Mouse (Mus musculus) limb, embryonic 10.5 days (tissue): Measurements from ENCODE around the gene Echs1. TPM values are rescaled to one million over a fixed set of nuclear protein-coding genes. Genes with fewer than 3 reads are reported as not detected.
"Not testable (repeated sequence)": the region's sequence is repeated elsewhere in the genome, so short reads cannot be mapped to it uniquely, and the experiment has no call there.

Experiments used
- DNase-seq: peaks from one replicate; pipeline ENCODE4 v3.0.0-alpha.2; 2017; ENCODE audit warnings: low spot score
- H3K27ac ChIP-seq: fragments of 300-500 bp; sonication (generic); 2 replicates; pipeline ENCODE4 v1.5.1; 2016; ENCODE audit warnings: mild to moderate bottlenecking
- H3K27me3 ChIP-seq: fragments of 300-500 bp; sonication (generic); 2 replicates; pipeline ENCODE4 v1.6.1; 2016; ENCODE audit warnings: low read depth, mild to moderate bottlenecking; ENCODE audit not compliant: poor library complexity, severe bottlenecking
- H3K36me3 ChIP-seq: fragments of 300-500 bp; sonication (generic); 2 replicates; pipeline ENCODE4 v1.6.1; 2016; ENCODE audit warnings: mild to moderate bottlenecking, moderate library complexity
- H3K4me1 ChIP-seq: fragments of 300-500 bp; sonication (generic); 2 replicates; pipeline ENCODE4 v1.6.1; 2016
- H3K4me3 ChIP-seq: fragments of 300-500 bp; sonication (generic); 2 replicates; pipeline ENCODE4 v1.5.1; 2016; ENCODE audit warnings: mild to moderate bottlenecking, moderate library complexity
- H3K9me3 ChIP-seq: fragments of 300-500 bp; sonication (generic); replicated peaks from 2 replicates; pipeline ENCODE4 v1.6.1; 2016; ENCODE audit warnings: mild to moderate bottlenecking
- whole genome bisulfite sequencing: fragments of 180-500 bp; shearing (Covaris S2); methylation state at CpG from one replicate; pipeline ENCODE4 v1.1.7; 2016; 5-methylcytosine and 5-hydroxymethylcytosine counted together
- polyA plus RNA-seq: library from polyadenylated mRNA; unstranded; fragments of >200 nt; fragmentation: Nextera tagmentation; extraction: Ambion mirVana; gene quantifications from 2 replicates; pipeline ENCODE4 v1.2.1, GENCODE M21; 2016

The Echs1 gene
- polyA plus RNA-seq, 1 experiment from 2014 or later = 174 TPM

DNA sequence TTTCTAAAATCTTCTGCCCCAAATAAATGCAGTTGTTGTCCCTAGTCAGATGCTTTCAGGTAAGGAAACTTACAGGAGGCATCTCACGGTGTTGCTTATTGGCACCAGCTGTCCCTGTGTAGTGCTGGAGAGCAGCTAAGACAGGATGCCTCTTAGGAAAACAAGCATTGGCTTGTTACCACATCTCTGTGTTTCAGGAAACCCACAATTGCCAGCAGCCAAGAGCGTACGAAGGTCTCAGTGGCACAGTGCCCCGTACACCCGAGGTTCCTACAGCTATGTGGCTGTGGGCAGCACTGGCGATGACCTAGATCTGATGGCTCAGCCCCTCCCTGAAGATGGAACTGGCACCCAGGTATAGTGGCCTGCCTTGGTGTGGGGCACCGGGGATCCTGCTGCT, 15.9 kb upstream of the Echs1 start:
- H3K4me3 ChIP-seq, H3K9me3 ChIP-seq, H3K27me3 ChIP-seq, DNase-seq, H3K4me1 ChIP-seq, H3K27ac ChIP-seq: not testable (repeated sequence)
- H3K36me3 ChIP-seq = peaks cover 46% of the 10 kb centered on the region
- WGBS = 94% methylated on average over 7 of the region's 7 CpGs

DNA sequence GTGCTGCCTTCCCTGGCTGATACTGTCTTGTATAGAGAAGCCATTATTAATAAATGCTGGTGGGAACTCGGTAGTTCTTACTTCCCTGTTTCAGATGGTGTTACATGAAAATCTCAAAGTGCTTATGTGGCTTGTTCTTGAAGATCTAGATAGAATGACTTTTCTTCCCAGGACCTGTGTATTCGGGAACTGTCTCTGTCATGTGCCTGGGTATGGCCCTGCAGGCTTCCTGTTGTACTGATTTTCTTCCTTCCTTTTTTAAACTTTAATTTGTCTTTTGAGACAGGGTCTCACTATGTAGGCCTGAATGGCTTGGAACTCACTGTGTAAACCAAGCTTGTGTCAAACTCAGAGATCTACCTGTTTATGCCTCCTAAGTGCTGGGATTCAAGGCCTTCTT, 11.6 kb upstream of the Echs1 start:
- no peaks in the 10 kb centered on the region for H3K27me3 ChIP-seq
- H3K36me3 ChIP-seq = peaks cover 31% of the 10 kb centered on the region
- no peak for DNase-seq
- H3K4me1 ChIP-seq = peaks cover 16% of the 10 kb centered on the region
- 84% methylated on average over 2 of the region's 2 CpGs for WGBS
- no peak overlapping the region for H3K4me3 ChIP-seq
- H3K27ac ChIP-seq = no peak overlapping the region
- H3K9me3 ChIP-seq = no peaks in the 10 kb centered on the region

- Histone ChIP-seq H3K36me3 (peaks cover 26% of the 10 kb centered on the region), H3K4me3 (0 out of 2 replicates have a peak overlapping the region, but pooled peaks have one; percentile 6), H3K27ac (no peak overlapping the region), H3K9me3 (no peaks in the 10 kb centered on the region), H3K4me1 (peaks cover 16% of the 10 kb centered on the region), H3K27me3 (no peaks in the 10 kb centered on the region)
- WGBS = 86% methylated on average over 3 of the region's 3 CpGs
- DNase-seq = no peak
These were observed 10.7 kb upstream of the Echs1 start for GRCm38 (mm10) chr7:140126934-140127333.

DNA sequence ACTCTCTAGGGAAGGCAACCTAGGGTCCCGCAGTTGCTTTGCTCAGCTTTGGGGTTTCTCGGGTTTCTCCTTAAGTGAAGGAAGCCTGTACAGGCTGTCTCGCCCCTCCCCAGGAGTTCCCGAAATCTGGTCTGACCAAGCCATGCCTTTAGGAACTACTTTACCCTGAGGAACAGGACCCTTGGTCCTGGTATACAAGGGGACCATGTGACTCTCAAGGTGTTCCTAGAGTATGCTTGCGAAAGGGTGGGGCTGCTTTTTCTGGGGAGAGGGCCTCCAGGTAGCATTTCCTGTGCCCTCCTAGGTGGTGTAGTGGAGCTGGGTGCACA, 9.7 kb upstream of the Echs1 start:
- Histone ChIP-seq H3K4me3 (peak overlapping the region; percentile 68), H3K36me3 (peaks cover 20% of the 10 kb centered on the region), H3K27me3 (no peaks in the 10 kb centered on the region), H3K4me1 (peaks cover 16% of the 10 kb centered on the region), H3K27ac (peak overlapping the region; percentile 90), H3K9me3 (no peaks in the 10 kb centered on the region)
- 3% methylated on average over 5 of the region's 5 CpGs for whole genome bisulfite sequencing
- no peak for DNase-seq

DNA sequence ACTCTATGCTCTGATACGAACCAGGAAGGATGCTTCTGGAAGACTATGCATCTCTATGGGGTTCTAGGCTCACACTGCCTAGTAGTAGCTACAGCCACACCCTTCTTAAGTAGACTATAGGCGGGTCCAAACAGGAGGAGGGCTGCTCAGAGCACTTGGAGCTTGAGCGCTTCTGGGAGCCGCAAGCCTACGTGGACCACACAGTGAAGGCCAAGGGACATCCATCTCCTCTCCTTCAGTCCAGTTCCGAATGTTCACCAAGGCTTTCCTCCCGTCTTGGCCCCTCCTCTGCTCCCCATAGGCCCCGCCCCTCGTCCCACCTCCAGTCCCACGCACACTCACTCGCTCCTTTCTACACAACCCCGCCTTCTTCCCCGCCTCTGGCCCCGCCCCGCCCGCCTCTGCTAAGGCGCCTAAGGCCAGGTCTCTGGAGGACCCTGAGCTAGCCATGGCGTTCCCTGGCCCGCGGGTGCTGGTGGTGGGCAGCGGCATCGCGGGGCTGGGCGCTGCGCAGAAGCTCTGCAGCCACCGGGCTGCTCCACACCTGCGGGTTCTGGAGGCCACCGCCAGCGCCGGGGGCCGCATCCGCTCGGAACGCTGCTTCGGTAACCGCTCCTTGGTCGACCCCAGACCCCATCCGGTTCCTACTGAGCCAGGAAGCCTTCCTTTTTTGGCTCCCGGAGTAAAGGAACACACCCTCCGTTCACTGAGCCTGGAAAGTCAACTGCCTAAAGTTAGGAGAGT, 9.2 kb upstream of the Echs1 start:
- 1% methylated on average over 40 of the region's 40 CpGs for WGBS
- H3K4me1 ChIP-seq = peaks cover 16% of the 10 kb centered on the region
- H3K4me3 ChIP-seq = peak overlapping the region; percentile 68
- no peaks in the 10 kb centered on the region for H3K27me3 ChIP-seq
- peak; percentile 94 for DNase-seq
- H3K9me3 ChIP-seq = no peaks in the 10 kb centered on the region
- peak overlapping the region; percentile 90 for H3K27ac ChIP-seq
- peaks cover 14% of the 10 kb centered on the region for H3K36me3 ChIP-seq

- Histone ChIP-seq H3K9me3 (no peaks in the 10 kb centered on the region), H3K36me3 (peaks cover 4% of the 10 kb centered on the region; the same call in 1 of the 2 replicates), H3K27ac (no peak overlapping the region), H3K27me3 (no peaks in the 10 kb centered on the region), H3K4me3 (no peak overlapping the region), H3K4me1 (peaks cover 16% of the 10 kb centered on the region)
- no peak for DNase-seq
- 100% methylated on average over 1 of the region's 1 CpGs for WGBS
These were observed 8.1 kb upstream of the Echs1 start for GRCm38 (mm10) chr7:140124382-140124781.

DNA sequence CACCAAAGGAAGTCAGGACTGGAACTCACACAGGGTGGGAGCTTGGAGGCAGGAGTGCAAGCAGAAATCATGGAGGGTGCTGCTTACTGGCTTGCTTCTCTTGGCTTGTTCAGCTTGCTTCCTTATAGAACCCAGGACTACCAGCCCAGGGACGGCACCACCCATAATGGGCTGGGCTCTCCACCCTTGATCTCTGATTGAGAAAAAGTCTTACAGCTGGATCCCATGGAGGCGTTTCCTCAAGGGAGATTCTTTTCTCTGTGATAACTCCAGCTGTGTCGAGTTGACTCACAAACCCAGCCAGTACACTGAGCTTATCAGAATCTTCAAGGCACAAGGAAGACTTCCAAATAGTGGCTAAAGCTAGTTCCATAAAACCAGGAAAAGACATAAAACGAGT, 6.5 kb upstream of the Echs1 start:
- WGBS = 50% methylated on average over 4 of the region's 4 CpGs
- H3K9me3 ChIP-seq = no peaks in the 10 kb centered on the region

DNA sequence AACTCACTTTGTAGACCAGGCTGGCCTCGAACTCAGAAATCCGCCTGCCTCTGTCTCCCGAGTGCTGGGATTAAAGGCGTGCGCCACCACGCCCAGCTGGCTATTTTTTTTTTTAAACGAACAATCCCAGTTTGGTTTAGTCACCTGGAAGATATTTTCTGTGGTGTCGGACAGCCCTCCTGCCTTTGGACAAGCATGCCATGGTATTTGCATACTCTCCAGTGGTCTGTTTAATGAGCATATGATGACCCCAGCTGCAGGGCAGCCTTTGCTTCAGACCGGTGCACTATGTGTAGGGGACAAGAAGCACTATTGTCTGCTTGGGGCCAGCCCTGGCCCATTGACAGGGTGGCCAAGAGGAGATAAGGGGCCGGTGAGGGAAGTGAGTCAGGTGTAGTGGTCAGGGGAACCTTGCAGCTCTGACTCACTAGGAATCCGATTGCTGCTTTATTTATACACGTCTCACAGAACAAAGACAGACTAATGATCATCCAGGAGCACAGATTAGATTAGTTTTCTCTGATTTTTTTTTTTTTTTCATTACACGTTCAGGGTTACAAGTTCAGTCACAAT, 5.1 kb upstream of the Echs1 start:
- H3K36me3 ChIP-seq = no peaks in the 10 kb centered on the region
- H3K27ac ChIP-seq = no peak overlapping the region
- peaks cover 11% of the 10 kb centered on the region for H3K4me1 ChIP-seq
- no peak for DNase-seq
- H3K9me3 ChIP-seq = no peaks in the 10 kb centered on the region
- 83% methylated on average over 13 of the region's 13 CpGs for WGBS
- H3K27me3 ChIP-seq = no peaks in the 10 kb centered on the region
- no peak overlapping the region for H3K4me3 ChIP-seq

More for the DNA sequence above, 6.5 kb upstream of the Echs1 start:
- peaks cover 16% of the 10 kb centered on the region for H3K4me1 ChIP-seq
- DNase-seq = no peak
- H3K36me3 ChIP-seq = no peaks in the 10 kb centered on the region
- H3K27ac ChIP-seq = no peak overlapping the region
- no peak overlapping the region for H3K4me3 ChIP-seq
- no peaks in the 10 kb centered on the region for H3K27me3 ChIP-seq

- 87% methylated on average over 2 of the region's 2 CpGs for WGBS
These were observed 4.2 kb upstream of the Echs1 start for GRCm38 (mm10) chr7:140120484-140120883.

GRCm38 (mm10) chr7:140115583-140116328, 520 bp downstream of the Echs1 start, which contains the start of gene Paox:
TSS of gene Paox (plus strand) at chr7:140115799.
- Histone ChIP-seq H3K36me3 (peaks cover 23% of the 10 kb centered on the region), H3K27me3 (no peaks in the 10 kb centered on the region), H3K4me1 (peaks cover 8% of the 10 kb centered on the region), H3K9me3 (no peaks in the 10 kb centered on the region), H3K4me3 (peak within 1 kb of the TSS; percentile 79), H3K27ac (peak within 1 kb of the TSS; percentile 93)
- peak; percentile 59 for DNase-seq
- 3% methylated on average over 23 of the region's 23 CpGs for WGBS

More at GRCm38 (mm10) chr7:140120484-140120883, 4.2 kb upstream of the Echs1 start:
- peaks cover 9% of the 10 kb centered on the region for H3K4me1 ChIP-seq
- no peak overlapping the region for H3K27ac ChIP-seq
- H3K9me3 ChIP-seq = no peaks in the 10 kb centered on the region
- H3K36me3 ChIP-seq = no peaks in the 10 kb centered on the region
- no peak for DNase-seq
- H3K4me3 ChIP-seq = no peak overlapping the region
- H3K27me3 ChIP-seq = no peaks in the 10 kb centered on the region

GRCm38 (mm10) chr7:140111943-140112342, 4.3 kb downstream of the Echs1 start:
- WGBS = 85% methylated on average over 3 of the region's 3 CpGs
- no peak overlapping the region for H3K4me3 ChIP-seq

DNA sequence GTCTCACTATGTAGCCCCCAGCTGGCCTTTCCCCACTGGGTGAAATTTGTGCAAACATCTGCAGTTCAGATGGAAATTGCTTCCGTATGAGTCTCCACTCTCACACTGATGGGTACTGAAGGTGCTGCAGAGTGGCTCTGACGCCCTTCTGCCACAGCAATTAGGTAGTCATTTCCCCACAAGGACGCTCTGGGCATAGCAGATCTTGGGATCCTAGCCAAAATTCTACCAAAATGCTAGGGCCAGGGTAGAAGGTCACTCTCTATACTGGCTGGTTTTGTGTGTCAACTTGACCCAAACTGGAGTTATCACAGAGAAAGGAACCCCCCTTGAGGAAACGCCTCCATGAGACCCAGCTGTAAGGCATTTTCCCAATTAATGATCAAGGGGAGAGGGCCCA, 12.3 kb downstream of the Echs1 start:
- DNase-seq = no peak
- H3K27me3 ChIP-seq = peaks cover 14% of the 10 kb centered on the region
- H3K4me1 ChIP-seq = peaks cover 19% of the 10 kb centered on the region
- H3K4me3 ChIP-seq = no peak overlapping the region
- H3K36me3 ChIP-seq = peaks cover 45% of the 10 kb centered on the region
- H3K27ac ChIP-seq = no peak overlapping the region
- no peaks in the 10 kb centered on the region for H3K9me3 ChIP-seq
- WGBS = 80% methylated on average over 4 of the region's 4 CpGs

More at GRCm38 (mm10) chr7:140111943-140112342, 4.3 kb downstream of the Echs1 start:
- Histone ChIP-seq H3K36me3 (peaks cover 61% of the 10 kb centered on the region), H3K27ac (no peak overlapping the region), H3K4me1 (peaks cover 8% of the 10 kb centered on the region), H3K27me3 (no peaks in the 10 kb centered on the region), H3K9me3 (no peaks in the 10 kb centered on the region)
- no peak for DNase-seq
